Mouse (Mus musculus): Measurements from ENCODE around the gene Ctsll3.

Gene Ctsll3

DNA sequence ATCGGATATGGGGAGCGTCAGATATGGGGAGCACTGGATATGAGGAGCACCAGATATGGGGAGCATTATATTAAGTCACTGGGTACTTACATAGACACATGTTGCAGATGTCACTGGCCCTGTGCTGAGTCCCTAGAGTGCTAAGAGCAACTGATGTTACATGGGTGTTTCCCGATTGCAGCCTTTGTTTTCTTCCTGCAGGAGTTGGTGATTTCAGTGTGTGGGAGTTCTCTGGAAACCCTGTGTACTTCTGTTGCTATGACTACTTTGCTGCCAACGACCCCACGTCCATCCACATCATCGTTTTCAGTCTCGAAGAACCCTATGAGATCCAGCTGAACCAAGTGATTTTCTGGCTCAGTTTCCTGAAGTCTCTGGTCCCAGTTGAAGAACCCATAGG is 51.7 kb downstream of the Ctsll3 start:
- in situ Hi-C loops (cut with MseI, MboI): no loop called here

- in situ Hi-C loops (cut with MseI, MboI): loop anchor here in 1 of 2 experiments (10.0 kb wide), 1 partner anchor 144 kb away; the partner anchor contains the start of gene Dapk1
Measured at GRCm38 (mm10) chr13:60748556-60748955, 54.1 kb downstream of the Ctsll3 start.
